Mouse (Mus musculus): ENCODE results near the gene Nipsnap1. TPM values are rescaled to one million over a fixed set of nuclear protein-coding genes. Genes with fewer than 3 reads are reported as not detected.

Gene Nipsnap1
- polyA plus RNA-seq, 1 experiment, result 21.4 TPM

- DNase-seq (ENCODE audit: low spot score), result no peak
Measured at GRCm38 (mm10) chr11:4865645-4866251, 8.0 kb upstream of the Nipsnap1 start.

- DNase-seq (ENCODE audit: low spot score), result no peak
Measured at GRCm38 (mm10) chr11:4874551-4874950, 800 bp downstream of the Nipsnap1 start.

- no peak for DNase-seq (ENCODE audit: low spot score)
Measured at GRCm38 (mm10) chr11:4881087-4881486, 7.3 kb downstream of the Nipsnap1 start.

- DNase-seq (ENCODE audit: low spot score), result no peak
Measured at GRCm38 (mm10) chr11:4882892-4883627, 9.3 kb downstream of the Nipsnap1 start.

- DNase-seq (ENCODE audit: low spot score), result no peak
Measured at GRCm38 (mm10) chr11:4885385-4885903, 11.7 kb downstream of the Nipsnap1 start.

- no peak for DNase-seq (ENCODE audit: low spot score)
Measured at GRCm38 (mm10) chr11:4886987-4887386, 13.2 kb downstream of the Nipsnap1 start.

- peak; percentile 56 for DNase-seq (ENCODE audit: low spot score)
Measured at GRCm38 (mm10) chr11:4894848-4895816, 21.4 kb downstream of the Nipsnap1 start, which contains the start of gene Thoc5. Gene Thoc5, plus strand, starts transcription at chr11:4895320.

- no peak for DNase-seq (ENCODE audit: low spot score)
Measured at GRCm38 (mm10) chr11:4900437-4900836, 26.7 kb downstream of the Nipsnap1 start.

GRCm38 (mm10) chr11:4901956-4902355 is 28.2 kb downstream of the Nipsnap1 start:
- DNase-seq (ENCODE audit: low spot score), result no peak

GRCm38 (mm10) chr11:4906231-4906630 is 32.5 kb downstream of the Nipsnap1 start:
- DNase-seq (ENCODE audit: low spot score), result no peak

GRCm38 (mm10) chr11:4916068-4916467 is 42.3 kb downstream of the Nipsnap1 start:
- no peak for DNase-seq (ENCODE audit: low spot score)

GRCm38 (mm10) chr11:4921281-4921680 is 47.5 kb downstream of the Nipsnap1 start:
- DNase-seq (ENCODE audit: low spot score), result no peak

- DNase-seq (ENCODE audit: low spot score), result no peak
Measured at GRCm38 (mm10) chr11:4921751-4922150, 48.0 kb downstream of the Nipsnap1 start.

GRCm38 (mm10) chr11:4927224-4927623 is 53.5 kb downstream of the Nipsnap1 start:
- DNase-seq (ENCODE audit: low spot score), result no peak

GRCm38 (mm10) chr11:4931009-4931601 is 57.4 kb downstream of the Nipsnap1 start:
- DNase-seq (ENCODE audit: low spot score), result no peak

- no peak for DNase-seq (ENCODE audit: low spot score)
Measured at GRCm38 (mm10) chr11:4936243-4936642, 62.5 kb downstream of the Nipsnap1 start.

Other genes with a start within 250 kb of the Nipsnap1 start
- gene Ascc2, start 236.2 kb upstream of the Nipsnap1 start, polyA plus RNA-seq (2012; rRNA removed), result 35.0 and 39.9 TPM in 2 replicates
- gene Uqcr10, start 169.6 kb upstream of the Nipsnap1 start, polyA plus RNA-seq (2012; rRNA removed), result 1,105 and 1,175 TPM in 2 replicates
- gene Zmat5, start 169.3 kb upstream of the Nipsnap1 start, polyA plus RNA-seq (2012; rRNA removed), result 64.8 and 77.0 TPM in 2 replicates
- 0.46 and 0.65 TPM in 2 replicates for gene Cabp7, start 127.2 kb upstream of the Nipsnap1 start, polyA plus RNA-seq (2012; rRNA removed)
- gene Nf2, start 24.4 kb upstream of the Nipsnap1 start, polyA plus RNA-seq (2012; rRNA removed), result 46.5 and 50.9 TPM in 2 replicates
- 34.2 and 35.6 TPM in 2 replicates for gene Thoc5, start 21.4 kb downstream of the Nipsnap1 start, polyA plus RNA-seq (2012; rRNA removed)
- 0.26 and 0.40 TPM in 2 replicates for gene Nefh, start 74.1 kb downstream of the Nipsnap1 start, polyA plus RNA-seq (2012; rRNA removed)
- 61.9 and 63.1 TPM in 2 replicates for gene Ap1b1, start 112.9 kb downstream of the Nipsnap1 start, polyA plus RNA-seq (2012; rRNA removed)
- gene Rasl10a, start 184.2 kb downstream of the Nipsnap1 start, polyA plus RNA-seq (2012; rRNA removed), result 2.0 and 3.6 TPM in 2 replicates
- gene Gas2l1, start 191.4 kb downstream of the Nipsnap1 start, polyA plus RNA-seq (2012; rRNA removed), result 45.8 and 50.5 TPM in 2 replicates
- gene Rhbdd3, start 225.0 kb downstream of the Nipsnap1 start, polyA plus RNA-seq (2012; rRNA removed), result 17.5 and 20.1 TPM in 2 replicates
- 248 and 346 TPM in 2 replicates for gene Ewsr1, start 225.3 kb downstream of the Nipsnap1 start, polyA plus RNA-seq (2012; rRNA removed)